Mouse (Mus musculus) ES-E14 (cell line): ENCODE measurements around the gene Prrc2a. TPM values are rescaled to one million over a fixed set of nuclear protein-coding genes. Genes with fewer than 3 reads are reported as not detected.

ENCODE experiments used
- DNase-seq: peaks from one replicate; pipeline ENCODE4 v3.0.0-alpha.2; 2013; ENCODE audit warnings: low read depth, low spot score
- H3K27ac ChIP-seq: 2 replicates; pipeline ENCODE4 v1.5.1; 2012; ENCODE audit warnings: low read depth, mild to moderate bottlenecking, low read length, moderate library complexity, mixed read lengths; ENCODE audit not compliant: poor library complexity, insufficient read depth, severe bottlenecking
- H3K36me3 ChIP-seq: 2 replicates; pipeline ENCODE4 v1.6.1; 2012; ENCODE audit warnings: mild to moderate bottlenecking, low read length, moderate library complexity, mixed read lengths; ENCODE audit not compliant: control insufficient read depth, poor library complexity, insufficient read depth, severe bottlenecking
- H3K4me1 ChIP-seq, 2 experiments: fragments of 150-350 bp in 1 of 2; sonication (generic) in 1 of 2; 2 replicates each; pipeline ENCODE4 v1.6.1; 2012; ENCODE audit warnings: low read length in 2 of 2, mild to moderate bottlenecking in 1 of 2, mixed read lengths in 1 of 2; ENCODE audit not compliant: control insufficient read depth in 2 of 2, insufficient read depth in 2 of 2, poor library complexity in 1 of 2
- H3K4me3 ChIP-seq, 2 experiments: fragments of 150-350 bp in 1 of 2; sonication (generic) in 1 of 2; 2 replicates each; pipeline ENCODE4 v1.5.1; 2012; ENCODE audit warnings: low read length in 2 of 2, low read depth in 1 of 2, mild to moderate bottlenecking in 1 of 2, mixed read lengths in 1 of 2; ENCODE audit not compliant: insufficient read depth in 1 of 2, poor library complexity in 1 of 2, severe bottlenecking in 1 of 2
- H3K9ac ChIP-seq: 2 replicates; pipeline ENCODE4 v1.6.1; 2012; ENCODE audit warnings: low read depth, mild to moderate bottlenecking, low read length, mixed read lengths; ENCODE audit not compliant: poor library complexity, insufficient read depth, severe bottlenecking
- H3K9me3 ChIP-seq: fragments of 150-350 bp; sonication (generic); 2 replicates; pipeline ENCODE4 v1.6.1; 2012; ENCODE audit warnings: low read depth, mild to moderate bottlenecking, low read length; ENCODE audit not compliant: control insufficient read depth, insufficient read depth
- CHD2 ChIP-seq: IDR thresholded peaks from 2 replicates; pipeline ENCODE4 v1.6.1; 2014; ENCODE audit warnings: mild to moderate bottlenecking, low read depth, low read length, inconsistent platforms
- HCFC1 ChIP-seq: IDR thresholded peaks from 2 replicates; pipeline ENCODE4 v1.6.1; 2012; ENCODE audit warnings: low read length, inconsistent platforms, borderline replicate concordance; ENCODE audit not compliant: insufficient read depth
- MAFK ChIP-seq: IDR thresholded peaks from 2 replicates; pipeline ENCODE4 v1.6.1; 2014; ENCODE audit warnings: mild to moderate bottlenecking, low read depth, low read length, inconsistent platforms; ENCODE audit not compliant: insufficient read depth
- ZC3H11A ChIP-seq: IDR thresholded peaks from 2 replicates; pipeline ENCODE4 v1.6.1; 2012; ENCODE audit warnings: low read depth, mild to moderate bottlenecking, inconsistent platforms, low read length, borderline replicate concordance
- ZNF384 ChIP-seq: IDR thresholded peaks from 2 replicates; pipeline ENCODE4 v1.6.1; 2012; ENCODE audit warnings: low read depth, low read length, inconsistent platforms
- in situ Hi-C, 2 experiments: fragments of 600-800 bp; cut with MboI; formaldehyde crosslinking; loops; one replicate each; pipeline ENCODE4 v1.15.1; 2025; ENCODE audit warnings: low sequenced_read_pairs in 2 of 2, inconsistent platforms in 1 of 2; ENCODE audit not compliant: unreplicated experiment in 2 of 2
- total RNA-seq: library from RNA; depleted of rRNA; stranded (reverse); fragments of 300-350 nt; gene quantifications from 2 replicates; pipeline ENCODE4 v1.2.3, GENCODE M21; 2012

The Prrc2a gene
- total RNA-seq, 1 experiment: 161 TPM

- Histone ChIP-seq H3K9ac (no peak overlapping the region), H3K9me3 (no peaks in the 10 kb centered on the region), H3K4me3 (no peak overlapping the region), H3K36me3 (peaks cover 14% of the 10 kb centered on the region; the same call in 1 of the 2 replicates), H3K4me1 (peaks cover 0 to 9% of the 10 kb centered on the region in 2 experiments; a peak in 1 of 4 replicates), H3K27ac (no peak overlapping the region)
- in situ Hi-C loops: loop anchor here in 1 of 2 experiments (25.0 kb wide), 1 partner anchor 92 kb away; the partner anchor contains the start of genes Vars and Vwa7
- DNase-seq: no peak
- TF ChIP-seq CHD2: no peak
- no peak for TF ChIP-seq ZNF384
- TF ChIP-seq HCFC1: no peak
- TF ChIP-seq MAFK: no peak
- TF ChIP-seq ZC3H11A: no peak
Measured at GRCm38 (mm10) chr17:35104079-35104478, 60.6 kb downstream of the Prrc2a start.

GRCm38 (mm10) chr17:35103221-35103690 lies 61.4 kb downstream of the Prrc2a start:
- H3K36me3 ChIP-seq: peaks cover 18% of the 10 kb centered on the region; the same call in 1 of the 2 replicates
- in situ Hi-C loops: loop anchor here in 1 of 2 experiments (25.0 kb wide), 1 partner anchor 91 kb away; the partner anchor contains the start of genes Vars and Vwa7
- no peak overlapping the region for H3K9ac ChIP-seq
- peaks cover 0 to 9% of the 10 kb centered on the region in 2 experiments; a peak in 1 of 4 replicates for H3K4me1 ChIP-seq
- H3K9me3 ChIP-seq: no peaks in the 10 kb centered on the region
- DNase-seq: no peak
- no peak for TF ChIP-seq ZC3H11A
- no peak overlapping the region for H3K27ac ChIP-seq
- H3K4me3 ChIP-seq: no peak overlapping the region

GRCm38 (mm10) chr17:35102299-35102698 lies 62.4 kb downstream of the Prrc2a start:
- Histone ChIP-seq H3K9ac (no peak overlapping the region), H3K9me3 (no peaks in the 10 kb centered on the region), H3K27ac (no peak overlapping the region), H3K36me3 (peaks cover 18% of the 10 kb centered on the region; the same call in 1 of the 2 replicates), H3K4me3 (no peak overlapping the region), H3K4me1 (peaks cover 0 to 9% of the 10 kb centered on the region in 2 experiments; a peak in 1 of 4 replicates)
- in situ Hi-C loops: loop anchor here in 1 of 2 experiments (25.0 kb wide), 1 partner anchor 90 kb away; the partner anchor contains the start of genes Vars and Vwa7
- DNase-seq: no peak
- TF ChIP-seq HCFC1 (no peak), MAFK (no peak), CHD2 (no peak), ZC3H11A (no peak), ZNF384 (no peak)

GRCm38 (mm10) chr17:35101161-35101560 lies 63.5 kb downstream of the Prrc2a start:
- H3K9ac ChIP-seq: no peak overlapping the region
- H3K36me3 ChIP-seq: peaks cover 20% of the 10 kb centered on the region; the same call in 1 of the 2 replicates
- H3K9me3 ChIP-seq: no peaks in the 10 kb centered on the region
- TF ChIP-seq ZNF384: no peak
- TF ChIP-seq CHD2: no peak
- TF ChIP-seq ZC3H11A: no peak
- TF ChIP-seq MAFK: no peak
- no peak for TF ChIP-seq HCFC1
- DNase-seq: no peak
- H3K27ac ChIP-seq: no peak overlapping the region
- peaks cover 0 to 9% of the 10 kb centered on the region in 2 experiments; a peak in 1 of 4 replicates for H3K4me1 ChIP-seq
- in situ Hi-C loops: loop anchor here in 1 of 2 experiments (25.0 kb wide), 1 partner anchor 89 kb away; the partner anchor contains the start of genes Vars and Vwa7
- H3K4me3 ChIP-seq: no peak overlapping the region
